Mouse (Mus musculus): Measurements from ENCODE around the gene Dpp6.

The Dpp6 gene

GRCm38 (mm10) chr5:26969941-26970590, 153.1 kb downstream of the Dpp6 start:
- DNase-seq, result peak; percentile 35

- DNase-seq, result no peak
These were observed 156.2 kb downstream of the Dpp6 start for GRCm38 (mm10) chr5:26973166-26973565.

GRCm38 (mm10) chr5:26979348-26979747, 162.3 kb downstream of the Dpp6 start:
- no peak for DNase-seq

- no peak for DNase-seq
These were observed 162.8 kb downstream of the Dpp6 start for GRCm38 (mm10) chr5:26979755-26980154.

- DNase-seq, result no peak
These were observed 168.1 kb downstream of the Dpp6 start for GRCm38 (mm10) chr5:26985114-26985513.

GRCm38 (mm10) chr5:26991587-26991986, 174.6 kb downstream of the Dpp6 start:
- DNase-seq, result no peak

- DNase-seq, result no peak
These were observed 186.5 kb downstream of the Dpp6 start for GRCm38 (mm10) chr5:27003537-27003936.

- peak; percentile 81 for DNase-seq
These were observed 192.2 kb downstream of the Dpp6 start for GRCm38 (mm10) chr5:27009157-27009556.

GRCm38 (mm10) chr5:27010582-27010981, 193.6 kb downstream of the Dpp6 start:
- peak; percentile 78 for DNase-seq

GRCm38 (mm10) chr5:27018314-27018956, 201.4 kb downstream of the Dpp6 start:
- DNase-seq, result no peak

- DNase-seq, result no peak
These were observed 211.6 kb downstream of the Dpp6 start for GRCm38 (mm10) chr5:27028611-27029010.

GRCm38 (mm10) chr5:27029784-27030183, 212.8 kb downstream of the Dpp6 start:
- no peak for DNase-seq

GRCm38 (mm10) chr5:27034858-27035257, 217.9 kb downstream of the Dpp6 start:
- DNase-seq, result no peak

GRCm38 (mm10) chr5:27035291-27035690, 218.3 kb downstream of the Dpp6 start:
- no peak for DNase-seq

- peak; percentile 88 for DNase-seq
These were observed 218.9 kb downstream of the Dpp6 start for GRCm38 (mm10) chr5:27035891-27036290.

GRCm38 (mm10) chr5:27037796-27038195, 220.8 kb downstream of the Dpp6 start:
- DNase-seq, result no peak

- DNase-seq, result peak; percentile 69
These were observed 231.2 kb downstream of the Dpp6 start for GRCm38 (mm10) chr5:27048167-27048566.

- DNase-seq, result peak; percentile 31
These were observed 231.9 kb downstream of the Dpp6 start for GRCm38 (mm10) chr5:27048926-27049325.

- peak; percentile 33 for DNase-seq
These were observed 232.5 kb downstream of the Dpp6 start for GRCm38 (mm10) chr5:27049341-27050091.

- peak; percentile 36 for DNase-seq
These were observed 234.2 kb downstream of the Dpp6 start for GRCm38 (mm10) chr5:27051250-27051649.

- no peak for DNase-seq
These were observed 235.4 kb downstream of the Dpp6 start for GRCm38 (mm10) chr5:27052441-27052840.

GRCm38 (mm10) chr5:27056436-27056835, 239.4 kb downstream of the Dpp6 start:
- no peak for DNase-seq

- DNase-seq, result no peak
These were observed 243.1 kb downstream of the Dpp6 start for GRCm38 (mm10) chr5:27060114-27060513.

GRCm38 (mm10) chr5:27063871-27064270, 246.9 kb downstream of the Dpp6 start:
- no peak for DNase-seq
